9 mouse cellular contexts compared by ENCODE assay signal in the genomic region with DNA sequence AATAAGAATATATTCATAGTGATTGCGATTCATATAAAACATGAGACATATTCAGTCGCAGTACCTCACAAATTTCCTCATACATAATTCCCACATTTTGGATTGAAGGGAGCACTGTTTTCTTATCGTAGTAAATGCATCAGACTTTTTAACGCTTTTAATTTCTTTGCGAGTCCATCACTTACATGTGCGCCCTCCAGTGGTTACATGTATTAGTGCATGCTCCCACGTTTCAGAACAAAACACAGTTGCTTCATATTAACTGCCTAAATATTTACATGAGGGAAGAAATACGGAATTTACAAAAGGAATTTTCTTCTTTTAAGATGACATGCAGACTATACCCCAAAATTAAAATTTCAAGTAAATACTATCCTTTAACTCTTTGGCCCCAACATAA. TPM values are rescaled to one million over a fixed set of nuclear protein-coding genes. Genes with fewer than 3 reads are reported as not detected.
DNase-seq lines count a peak whose midpoint lies in the region; ATAC-seq and TF ChIP-seq lines count a peak whose summit lies in the region.
"Had no signal": no experiment of that assay in that cellular context is flagged by ENCODE, and none has a peak within 500 bp of the region (broad histone marks: within the 10 kb centered on the region; RNA-seq: fewer than 3 reads in every experiment).

No protein-coding gene starts in this region.

- WGBS in intestine, embryonic 16.5 days = 19% methylated on average over 8 of the region's 8 CpGs

- H3K4me1 ChIP-seq in E14TG2a.4 (replicated peaks; ENCODE audit: low read depth, low read length) = 0 out of 2 replicates have a peak, but pooled peaks cover 2% of the 10 kb centered on the region
- H3K4me1 ChIP-seq in intestine, embryonic 16.5 days (ENCODE audit: control insufficient read depth, insufficient read depth, low read length) = no peaks in the 10 kb centered on the region

- TF ChIP-seq CTCF in layer of hippocampus, adult 2 months (conservative IDR thresholded peaks at IDR 0.05) = peak; percentile 85
- peak; percentile 91 for TF ChIP-seq CTCF in E14TG2a.4 (conservative IDR thresholded peaks at IDR 0.05; ENCODE audit: low read length)

- H3K4me2 ChIP-seq in intestine, embryonic 16.5 days (ENCODE audit: low read depth, low read length) = no peak overlapping the region

- H3K27ac ChIP-seq in layer of hippocampus, adult 2 months = no peak overlapping the region
- H3K27ac ChIP-seq in intestine, embryonic 16.5 days (ENCODE audit: low read length) = no peak overlapping the region

- ATAC-seq in granulocyte monocyte progenitor cell, adult 5-6 weeks (replicated peaks; ENCODE audit: poor library complexity, severe bottlenecking) = peak; percentile 73
- no peak for ATAC-seq in erythroid progenitor cell, adult 5-6 weeks (replicated peaks; ENCODE audit: low FRiP score, poor library complexity, severe bottlenecking)
- no peak for ATAC-seq in intestine, embryonic 16.5 days

- no peaks in the 10 kb centered on the region for H3K9me3 ChIP-seq in E14TG2a.4 (ENCODE audit: low read length)
- no peaks in the 10 kb centered on the region for H3K9me3 ChIP-seq in intestine, embryonic 16.5 days (ENCODE audit: control insufficient read depth, low read length)

- no peak overlapping the region for H3K4me3 ChIP-seq in layer of hippocampus, adult 2 months
- no peak overlapping the region for H3K4me3 ChIP-seq in E14TG2a.4 (replicated peaks; ENCODE audit: low read length)
- no peak overlapping the region for H3K4me3 ChIP-seq in intestine, embryonic 16.5 days (ENCODE audit: low read length)

- no peaks in the 10 kb centered on the region for H3K36me3 ChIP-seq in E14TG2a.4 (ENCODE audit: insufficient read depth, low read length)
- no peaks in the 10 kb centered on the region for H3K36me3 ChIP-seq in intestine, embryonic 16.5 days (ENCODE audit: control insufficient read depth, insufficient read depth, low read length)

- H3K27me3 ChIP-seq in E14TG2a.4 (ENCODE audit: insufficient read depth, low read length) = peaks cover 26% of the 10 kb centered on the region
- H3K27me3 ChIP-seq in intestine, embryonic 16.5 days (replicated peaks; ENCODE audit: control insufficient read depth, insufficient read depth, low read length) = no peaks in the 10 kb centered on the region

- H3K9ac ChIP-seq in intestine, embryonic 16.5 days (ENCODE audit: low read depth, low read length) = no peak overlapping the region

- peak; percentile 55 for DNase-seq in cerebellum, postnatal 10 days
- no peak for DNase-seq in cerebellum, adult 9-10 months
- peak in 1 of 2 experiments; percentile 27 for DNase-seq in layer of hippocampus, adult 2 months (ENCODE audit: low spot score in 2 of 2)
- DNase-seq in layer of hippocampus, adult 9-10 months (ENCODE audit: low spot score) = no peak

RNA-seq across cellular contexts. Expression of gene Mkrn3, which starts 8.4 kb away (rescaled TPM):
- under 1 TPM; 0.76 to 0.84 TPM for total RNA-seq in layer of hippocampus, adult 2 months (2021)
- total RNA-seq in granulocyte monocyte progenitor cell, adult 5-6 weeks (2014; fragmentation: Nextera tagmentation) = 0.19 and 2.4 TPM in 2 replicates
- total RNA-seq in granulocyte monocyte progenitor cell, adult 5-6 weeks (2017) = 0.26 TPM in 1 of 2 replicates, not detected in the other
- not detected in 2 replicates for total RNA-seq in erythroid progenitor cell, adult 5-6 weeks (2015; ENCODE audit: low replicate concordance)
- total RNA-seq in erythroid progenitor cell, adult 5-6 weeks (2017; ENCODE audit: low replicate concordance) = not detected in 2 replicates
- 2.9 and 3.1 TPM in 2 replicates for polyA plus RNA-seq in intestine, embryonic 16.5 days (2015; fragmentation: Nextera tagmentation; extraction: Ambion mirVana)

RNA-seq across cellular contexts. Expression of gene Peg12, which starts 36.0 kb away (rescaled TPM):
- total RNA-seq in layer of hippocampus, adult 2 months (2021) = under 1 TPM; 0.27 to 0.67 TPM
- 0.51 TPM in 1 of 2 replicates, not detected in the other for total RNA-seq in granulocyte monocyte progenitor cell, adult 5-6 weeks (2014; fragmentation: Nextera tagmentation)
- 2.5 and 2.8 TPM in 2 replicates for total RNA-seq in granulocyte monocyte progenitor cell, adult 5-6 weeks (2017)
- not detected in 2 replicates for total RNA-seq in erythroid progenitor cell, adult 5-6 weeks (2015; ENCODE audit: low replicate concordance)
- not detected in 2 replicates for total RNA-seq in erythroid progenitor cell, adult 5-6 weeks (2017; ENCODE audit: low replicate concordance)
- polyA plus RNA-seq in intestine, embryonic 16.5 days (2015; fragmentation: Nextera tagmentation; extraction: Ambion mirVana) = 14.0 and 15.5 TPM in 2 replicates

RNA-seq across cellular contexts. Expression of gene Magel2, which starts 51.5 kb away (rescaled TPM):
- 1 to 10 TPM; 1.2 to 1.3 TPM for total RNA-seq in layer of hippocampus, adult 2 months (2021)
- not detected in 2 replicates for total RNA-seq in granulocyte monocyte progenitor cell, adult 5-6 weeks (2014; fragmentation: Nextera tagmentation)
- not detected in 2 replicates for total RNA-seq in granulocyte monocyte progenitor cell, adult 5-6 weeks (2017)
- not detected in 2 replicates for total RNA-seq in erythroid progenitor cell, adult 5-6 weeks (2015; ENCODE audit: low replicate concordance)
- not detected in 2 replicates for total RNA-seq in erythroid progenitor cell, adult 5-6 weeks (2017; ENCODE audit: low replicate concordance)
- 0.50 and 0.59 TPM in 2 replicates for polyA plus RNA-seq in intestine, embryonic 16.5 days (2015; fragmentation: Nextera tagmentation; extraction: Ambion mirVana)
- polyA plus RNA-seq: spleen, adult 2 months had no signal

Comparison
In these comparisons a context has a peak if more than half of its experiments do, and no peak if none do; other contexts are left out.
1. DNase-seq: peak in cerebellum, postnatal 10 days (2 of 2); none in cerebellum, adult 9-10 months (single experiment) and layer of hippocampus, adult 9-10 months (single experiment).